Mouse (Mus musculus) gastrocnemius, adult 2 months (tissue): Measurements from ENCODE around the gene Ifna12. TPM values are rescaled to one million over a fixed set of nuclear protein-coding genes. Genes with fewer than 3 reads are reported as not detected.
A peak's percentile ranks its signal among the peaks of the same experiment; 100 is the strongest.
"Not testable (repeated sequence)": the region's sequence is repeated elsewhere in the genome, so short reads cannot be mapped to it uniquely, and the experiment has no call there.

Experiments
- DNase-seq: peaks from one replicate; pipeline ENCODE4 v3.0.0; 2022
- H3K27ac ChIP-seq: fragments of 200-600 bp; 2 replicates; pipeline ENCODE4 v1.8.1; 2022; ENCODE audit warnings: mild to moderate bottlenecking
- H3K4me3 ChIP-seq: fragments of 200-600 bp; 2 replicates; pipeline ENCODE4 v1.8.1; 2022; ENCODE audit warnings: mild to moderate bottlenecking, moderate library complexity
- CTCF ChIP-seq: fragments of 200-600 bp; IDR thresholded peaks from 2 replicates; pipeline ENCODE4 v1.8.1; 2022; ENCODE audit warnings: antibody characterized with exemption, mild to moderate bottlenecking, moderate library complexity
- intact Hi-C: fragments of 180-260 bp; cut with DNase I; formaldehyde crosslinking; loops from one replicate; pipeline ENCODE4 v1.15.1; 2025
- long read RNA-seq, 2 experiments: library from polyadenylated mRNA; stranded (forward); transcript quantifications; one replicate each; pipeline ENCODE4 v2.0.0; 2021
- total RNA-seq, 2 experiments: library from RNA; stranded (reverse); gene quantifications; 2 replicates each; pipeline ENCODE4 v1.2.3; 2021

Ifna12 gene
- total RNA-seq: not detected
- long read RNA-seq, experiment 1: 0 reads
- long read RNA-seq, experiment 2: 0 reads

DNA sequence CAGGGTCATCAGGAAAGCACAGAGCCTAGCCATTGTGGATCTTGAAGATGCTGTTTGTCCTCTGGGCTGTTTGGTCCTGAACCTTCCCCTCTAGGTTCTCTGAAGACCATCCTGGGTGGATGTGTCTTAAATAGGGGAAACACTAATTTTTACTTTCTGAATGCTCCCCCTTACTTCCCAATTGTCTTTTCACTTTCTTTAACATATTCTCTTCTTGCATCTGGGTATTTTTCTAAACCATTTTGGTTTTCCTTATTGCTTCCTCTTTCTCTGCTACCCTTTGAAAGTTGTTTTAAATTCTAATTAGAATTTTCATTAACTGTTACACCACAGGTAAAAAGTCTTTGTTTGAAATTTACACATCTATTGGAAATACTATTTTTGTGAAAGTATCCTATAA lies at the start of gene Ifna12:
Ifna12 (minus strand) TSS at position 101 of the 400 bp plus-strand sequence.
- no peak for TF ChIP-seq CTCF
- no peak within 1 kb of the TSS for H3K4me3 ChIP-seq
- no peak within 1 kb of the TSS for H3K27ac ChIP-seq
- DNase-seq: no peak
- intact Hi-C loops: no loop called here

DNA sequence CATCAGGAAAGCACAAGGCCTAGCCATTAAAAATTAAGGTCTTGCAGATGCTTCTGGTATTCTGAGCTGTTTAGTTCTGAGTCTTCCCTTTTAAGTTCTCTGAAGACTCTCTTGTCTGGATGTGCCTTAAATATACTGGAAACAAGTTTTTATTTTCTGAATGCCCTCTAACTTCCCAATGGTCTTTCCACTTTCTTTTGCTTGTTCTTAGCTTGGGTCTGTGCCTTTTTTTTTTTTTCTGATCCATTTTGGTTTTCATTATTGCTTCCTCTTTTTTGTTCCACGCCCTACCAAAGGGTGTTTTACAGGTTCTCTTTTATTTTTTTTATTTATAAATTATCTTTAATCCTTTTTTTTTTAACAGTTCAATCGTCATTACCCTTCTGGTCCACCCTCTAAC lies 41.2 kb upstream of the Ifna12 start, which contains the start of gene Ifna13:
Ifna13 (minus strand) TSS at position 101 of the 400 bp plus-strand sequence.
- TF ChIP-seq CTCF: no peak
- no peak within 1 kb of the TSS for H3K4me3 ChIP-seq
- no peak within 1 kb of the TSS for H3K27ac ChIP-seq
- intact Hi-C loops: loop anchor here (5.0 kb wide), 1 partner anchor 92 kb away; no protein-coding TSS in a partner anchor
- no peak for DNase-seq

DNA sequence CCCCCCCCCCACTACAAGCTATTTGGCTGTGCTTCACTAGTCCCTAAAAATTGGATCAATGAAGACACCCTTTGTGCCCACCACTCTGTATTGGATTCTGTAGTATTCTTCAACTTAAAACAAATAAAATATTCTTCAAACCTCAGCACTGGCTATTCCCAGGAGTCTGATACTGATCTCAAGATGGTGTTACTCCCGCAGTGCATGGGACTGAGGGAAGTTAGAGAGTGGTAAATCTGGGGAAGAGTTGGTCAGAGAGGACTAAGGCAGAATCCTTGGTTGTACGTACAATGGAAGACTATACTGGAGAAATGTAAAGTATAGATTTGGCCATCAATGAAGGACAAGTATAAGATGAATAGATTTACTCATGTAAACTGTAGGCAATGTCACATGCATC lies 39.4 kb upstream of the Ifna12 start:
- no peak for TF ChIP-seq CTCF
- no peak for DNase-seq
- Histone ChIP-seq H3K27ac (no peak overlapping the region), H3K4me3 (no peak overlapping the region)
- intact Hi-C loops: loop anchor here (5.0 kb wide), 1 partner anchor 90 kb away; no protein-coding TSS in a partner anchor

DNA sequence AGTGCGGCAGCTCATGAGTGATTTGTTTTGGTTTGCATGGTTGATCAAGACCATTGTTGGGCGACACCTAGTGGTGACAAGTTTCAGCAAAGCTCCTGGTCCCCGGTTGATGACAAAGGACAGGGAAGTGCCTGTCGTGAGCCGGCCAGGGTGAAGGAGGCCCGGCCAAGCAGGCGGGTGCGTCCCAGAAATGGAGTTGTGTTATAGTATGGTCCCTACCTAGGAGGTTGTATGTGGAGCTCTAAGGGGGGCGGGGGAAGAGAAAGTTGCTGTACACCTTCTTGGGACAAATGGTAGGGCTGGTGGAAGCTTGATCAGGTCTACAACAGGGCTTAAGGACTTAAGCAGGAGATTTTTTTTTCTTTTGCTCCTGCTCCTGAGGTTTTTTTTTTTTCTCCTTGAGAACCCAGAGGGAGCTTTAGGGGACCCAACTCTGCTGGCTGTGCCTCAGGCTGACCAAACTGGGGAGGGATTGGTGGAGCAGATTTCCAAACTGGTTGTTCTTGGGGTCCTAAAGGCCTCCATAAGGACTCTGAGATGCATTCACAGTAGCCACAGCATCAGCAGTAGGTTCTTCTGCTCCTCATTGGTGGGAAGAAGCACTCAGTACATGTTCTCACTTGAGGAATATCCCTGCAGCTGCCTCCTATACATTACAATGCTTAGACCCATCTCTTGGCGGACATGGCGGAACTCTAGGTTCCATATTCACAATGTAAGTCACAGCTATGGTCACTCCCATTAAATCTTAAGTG lies 38.1 kb upstream of the Ifna12 start:
- peak; percentile 85 for TF ChIP-seq CTCF
- peak overlapping the region; percentile 75 for H3K27ac ChIP-seq

DNA sequence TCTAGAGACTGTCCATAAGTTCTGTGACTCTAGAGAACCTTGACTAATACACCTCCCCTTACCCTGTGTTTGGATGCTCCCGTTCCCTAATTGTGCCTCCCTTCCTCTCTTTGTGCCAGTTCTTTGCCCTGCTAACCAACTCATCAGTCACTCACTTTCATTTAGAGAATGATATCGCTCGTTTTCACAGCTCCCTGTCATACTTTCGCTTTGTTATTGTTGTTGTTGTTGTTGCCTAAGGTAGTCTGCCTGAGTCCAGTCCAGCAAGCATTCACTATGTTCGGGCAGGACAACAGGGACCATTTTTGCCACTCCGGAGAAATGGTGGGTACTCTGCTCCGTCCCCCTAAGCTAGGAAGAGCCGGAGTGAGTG lies 37.5 kb upstream of the Ifna12 start:
- intact Hi-C loops: loop anchor here (5.0 kb wide), 1 partner anchor 88 kb away; no protein-coding TSS in a partner anchor
- Histone ChIP-seq H3K4me3 (peak overlapping the region; percentile 79), H3K27ac (peak overlapping the region; percentile 75)
- TF ChIP-seq CTCF: no peak
- no peak for DNase-seq

More for the DNA sequence above, 38.1 kb upstream of the Ifna12 start:
- intact Hi-C loops: loop anchor here (5.0 kb wide), 1 partner anchor 89 kb away; no protein-coding TSS in a partner anchor
- H3K4me3 ChIP-seq: peak overlapping the region; percentile 79
- DNase-seq: peak; percentile 90

DNA sequence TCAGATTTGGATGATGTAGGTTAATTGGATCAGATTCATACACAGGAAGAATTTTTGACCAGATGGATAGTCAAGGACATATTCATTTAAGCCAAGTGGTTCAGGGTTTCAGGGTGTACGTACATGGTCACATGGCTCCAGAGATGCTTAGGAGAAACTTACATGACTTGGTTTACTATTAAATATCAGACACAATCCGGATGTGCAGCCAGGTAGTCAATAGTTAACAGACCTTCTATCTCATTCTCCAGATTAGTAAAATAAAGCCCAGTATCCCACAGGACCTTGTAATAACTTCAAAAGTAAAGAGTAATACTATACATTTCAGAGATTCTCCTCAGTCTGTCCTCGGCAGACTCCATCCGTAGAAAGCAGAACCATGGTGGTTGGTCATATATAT lies 31.1 kb upstream of the Ifna12 start, which contains the start of gene C87499:
C87499 (minus strand) TSS at position 101 of the 400 bp plus-strand sequence.
- Histone ChIP-seq H3K4me3 (no peak within 1 kb of the TSS), H3K27ac (no peak within 1 kb of the TSS)
- TF ChIP-seq CTCF: no peak
- no peak for DNase-seq
- intact Hi-C loops: no loop called here

DNA sequence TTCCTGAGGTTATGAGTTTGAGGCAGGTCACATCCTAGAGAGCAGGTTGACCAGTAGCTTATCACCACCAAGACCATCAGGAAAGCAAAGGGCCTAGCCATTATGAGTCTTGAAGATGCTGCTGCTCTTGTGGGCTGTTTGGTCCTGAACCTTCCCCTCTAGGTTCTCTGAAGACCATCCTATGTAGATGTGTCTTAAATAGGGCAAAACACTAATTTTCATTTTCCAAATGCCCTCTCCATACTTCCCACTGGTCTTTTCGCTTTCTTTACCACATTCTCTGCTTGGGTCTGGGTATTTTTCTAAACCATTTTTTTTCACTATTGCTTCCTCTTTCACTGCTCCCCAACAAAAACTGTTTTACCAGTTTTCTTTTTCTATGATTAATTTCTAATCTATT lies 10.9 kb downstream of the Ifna12 start, which contains the start of gene Ifna9:
Ifna9 (minus strand) TSS at position 101 of the 400 bp plus-strand sequence.
- no peak within 1 kb of the TSS for H3K4me3 ChIP-seq
- no peak for DNase-seq
- intact Hi-C loops: no loop called here
- TF ChIP-seq CTCF: no peak
- no peak within 1 kb of the TSS for H3K27ac ChIP-seq

DNA sequence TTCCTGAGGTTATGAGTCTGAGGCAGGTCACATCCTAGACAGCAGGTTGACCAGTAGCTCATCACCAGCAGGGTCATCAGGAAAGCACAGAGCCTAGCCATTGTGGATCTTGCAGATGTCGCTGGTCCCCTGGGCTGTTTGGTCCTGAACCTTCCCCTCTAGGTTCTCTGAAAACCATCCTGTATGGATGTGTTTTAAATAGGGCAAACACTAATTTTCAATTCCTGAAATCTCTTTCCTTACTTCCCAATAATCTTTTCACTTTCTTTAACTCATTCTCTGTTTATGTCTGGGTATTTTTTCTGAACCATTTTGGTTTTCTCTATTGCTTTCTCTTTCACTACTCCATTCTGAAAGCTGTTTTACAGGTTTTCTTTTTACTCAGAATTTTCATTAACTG lies 31.5 kb downstream of the Ifna12 start, which contains the start of gene Ifna14:
Ifna14 (minus strand) TSS at position 101 of the 400 bp plus-strand sequence.
- Histone ChIP-seq H3K27ac (no peak within 1 kb of the TSS), H3K4me3 (no peak within 1 kb of the TSS)
- no peak for DNase-seq
- intact Hi-C loops: loop anchor here (5.0 kb wide), 1 partner anchor 256 kb away; the partner anchor contains the start of gene Ifna6
- TF ChIP-seq CTCF: no peak

DNA sequence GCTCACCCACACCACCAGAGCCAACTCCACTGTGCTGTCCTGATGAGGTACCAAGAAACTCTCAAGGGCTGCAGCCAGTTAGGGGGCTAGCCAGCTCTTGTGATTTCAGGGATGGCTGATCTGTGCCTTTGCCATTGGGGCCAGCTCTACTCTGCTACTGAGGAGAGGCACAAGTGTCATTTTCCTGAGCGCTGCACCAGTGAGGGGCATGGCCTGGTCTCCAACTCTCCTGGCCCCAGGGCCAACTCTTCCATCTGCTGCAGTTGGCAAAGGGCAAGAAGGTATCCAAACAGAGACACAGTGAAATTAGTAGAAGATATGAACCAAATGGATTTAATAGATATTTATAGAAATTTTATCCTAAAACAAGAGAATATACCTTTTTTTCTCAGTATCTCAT lies 41.4 kb downstream of the Ifna12 start:
- no peak for TF ChIP-seq CTCF
- no peak overlapping the region for H3K27ac ChIP-seq
- no peak overlapping the region for H3K4me3 ChIP-seq
- DNase-seq: no peak
- intact Hi-C loops: no loop called here

DNA sequence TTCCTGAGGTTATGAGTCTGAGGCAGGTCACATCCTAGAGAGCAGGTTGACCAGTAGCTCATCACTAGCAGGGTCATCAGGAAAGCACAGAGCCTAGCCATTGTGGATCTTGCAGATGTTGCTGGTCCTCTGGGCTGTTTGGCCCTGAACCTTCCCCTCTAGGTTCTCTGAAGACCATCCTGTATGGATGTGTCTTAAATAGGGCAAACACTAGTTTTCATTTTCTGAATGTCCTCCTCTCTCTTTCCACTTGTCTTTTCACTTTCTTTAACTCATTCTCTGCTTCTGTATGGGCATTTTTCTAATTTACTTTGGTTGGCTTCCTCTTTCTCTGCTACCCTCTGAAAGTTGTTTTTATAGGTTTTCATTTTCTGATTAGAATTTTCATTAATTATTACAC lies 45.0 kb downstream of the Ifna12 start, which contains the start of gene Ifna15:
Ifna15 (minus strand) TSS at position 101 of the 400 bp plus-strand sequence.
- DNase-seq, intact Hi-C loops, H3K4me3 ChIP-seq, H3K27ac ChIP-seq: not testable (repeated sequence)

Other genes with a start within 250 kb of the Ifna12 start
- gene Hacd4, start 164.4 kb downstream of the Ifna12 start, total RNA-seq: 1 to 10 TPM in 1 of 2 experiments, under 1 TPM in 1; 0.77 to 1.2 TPM
- gene Ifnb1, start 80.6 kb downstream of the Ifna12 start, total RNA-seq: not detected
- gene Ifna15, start 45.1 kb downstream of the Ifna12 start, total RNA-seq: not detected
- gene Ifna14, start 31.6 kb downstream of the Ifna12 start, total RNA-seq: not detected
- not detected for gene Ifna9, start 11.0 kb downstream of the Ifna12 start, total RNA-seq
- gene C87499, start 31.0 kb upstream of the Ifna12 start, total RNA-seq: not detected
- gene Ifna13, start 41.1 kb upstream of the Ifna12 start, total RNA-seq: not detected
- not detected for gene Ifna16, start 73.5 kb upstream of the Ifna12 start, total RNA-seq
- gene Ifna2, start 80.5 kb upstream of the Ifna12 start, total RNA-seq: not detected
- gene Ifnab, start 88.0 kb upstream of the Ifna12 start, total RNA-seq: not detected
- under 1 TPM; 0.22 to 0.48 TPM for gene Gm26566, start 118.4 kb upstream of the Ifna12 start, total RNA-seq
- gene Klhl9, start 119.1 kb upstream of the Ifna12 start, total RNA-seq: 10 to 100 TPM; 51.6 to 58.9 TPM
- gene Gm13271, start 151.5 kb upstream of the Ifna12 start, total RNA-seq: not detected
- not detected for gene Gm13283, start 156.7 kb upstream of the Ifna12 start, total RNA-seq
- not detected for gene Gm13290, start 170.5 kb upstream of the Ifna12 start, total RNA-seq
- gene Gm13289, start 173.5 kb upstream of the Ifna12 start, total RNA-seq: not detected
- not detected for gene Gm13272, start 176.5 kb upstream of the Ifna12 start, total RNA-seq
- not detected for gene Ifnz, start 178.8 kb upstream of the Ifna12 start, total RNA-seq
- not detected for gene Gm13276, start 182.3 kb upstream of the Ifna12 start, total RNA-seq
- gene Gm13277, start 185.3 kb upstream of the Ifna12 start, total RNA-seq: not detected
- gene Gm13278, start 188.2 kb upstream of the Ifna12 start, total RNA-seq: not detected
- gene Gm13275, start 191.1 kb upstream of the Ifna12 start, total RNA-seq: not detected
- gene Gm13279, start 194.0 kb upstream of the Ifna12 start, total RNA-seq: not detected
- not detected for gene Gm13285, start 196.3 kb upstream of the Ifna12 start, total RNA-seq
- gene Gm13287, start 199.9 kb upstream of the Ifna12 start, total RNA-seq: not detected
- gene Gm13288, start 202.2 kb upstream of the Ifna12 start, total RNA-seq: not detected
- gene Ifna7, start 212.9 kb upstream of the Ifna12 start, total RNA-seq: not detected
- gene Ifna11, start 216.6 kb upstream of the Ifna12 start, total RNA-seq: not detected
- not detected for gene Ifna6, start 224.0 kb upstream of the Ifna12 start, total RNA-seq
- gene Ifna5, start 232.1 kb upstream of the Ifna12 start, total RNA-seq: not detected
- gene Ifna4, start 238.5 kb upstream of the Ifna12 start, total RNA-seq: not detected
- not detected for gene Ifna1, start 246.7 kb upstream of the Ifna12 start, total RNA-seq